Mouse (Mus musculus): Measurements from ENCODE around the gene Lrrc73. TPM values are rescaled to one million over a fixed set of nuclear protein-coding genes. Genes with fewer than 3 reads are reported as not detected.

Lrrc73 gene
- not detected for polyA plus RNA-seq (2014; fragmentation: Illumina TruSeq; extraction: RNeasy Lipid Tissue Mini Kit (QIAGEN cat#74804); ENCODE audit: low replicate concordance)

DNA sequence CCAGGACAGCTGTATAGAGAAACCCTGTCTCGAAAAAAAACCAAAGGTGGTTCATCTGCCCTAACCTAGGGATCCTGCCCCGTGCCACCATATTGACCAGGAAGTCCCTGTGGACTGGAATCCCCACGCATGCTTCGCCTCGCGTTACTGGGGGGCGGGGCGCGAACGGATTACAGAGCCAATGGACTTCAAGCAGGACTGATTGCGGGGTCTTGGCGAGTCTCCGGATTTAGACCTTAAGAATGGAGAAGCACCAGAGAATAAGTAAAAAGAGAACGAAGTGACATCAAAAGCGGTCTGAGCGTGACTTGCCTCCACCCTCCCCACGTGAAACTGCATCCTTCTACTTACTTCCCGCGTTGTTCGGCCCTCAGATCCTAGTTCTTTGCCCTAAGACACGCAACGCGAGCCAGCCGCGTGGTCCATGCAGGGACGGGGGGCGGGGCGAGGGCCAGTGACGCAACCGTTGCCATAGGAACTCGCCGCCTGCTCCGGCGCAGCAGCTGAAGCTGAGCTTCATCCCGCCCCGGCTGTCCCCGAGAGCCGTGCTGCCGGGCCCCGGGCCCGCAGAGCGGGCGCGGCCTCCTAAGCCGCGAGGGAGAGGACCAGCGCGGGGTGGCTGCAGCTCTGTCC is at the start of gene Lrrc73:
Gene Lrrc73, plus strand, starts transcription at position 80 of the 633 bp plus-strand sequence.

DNA sequence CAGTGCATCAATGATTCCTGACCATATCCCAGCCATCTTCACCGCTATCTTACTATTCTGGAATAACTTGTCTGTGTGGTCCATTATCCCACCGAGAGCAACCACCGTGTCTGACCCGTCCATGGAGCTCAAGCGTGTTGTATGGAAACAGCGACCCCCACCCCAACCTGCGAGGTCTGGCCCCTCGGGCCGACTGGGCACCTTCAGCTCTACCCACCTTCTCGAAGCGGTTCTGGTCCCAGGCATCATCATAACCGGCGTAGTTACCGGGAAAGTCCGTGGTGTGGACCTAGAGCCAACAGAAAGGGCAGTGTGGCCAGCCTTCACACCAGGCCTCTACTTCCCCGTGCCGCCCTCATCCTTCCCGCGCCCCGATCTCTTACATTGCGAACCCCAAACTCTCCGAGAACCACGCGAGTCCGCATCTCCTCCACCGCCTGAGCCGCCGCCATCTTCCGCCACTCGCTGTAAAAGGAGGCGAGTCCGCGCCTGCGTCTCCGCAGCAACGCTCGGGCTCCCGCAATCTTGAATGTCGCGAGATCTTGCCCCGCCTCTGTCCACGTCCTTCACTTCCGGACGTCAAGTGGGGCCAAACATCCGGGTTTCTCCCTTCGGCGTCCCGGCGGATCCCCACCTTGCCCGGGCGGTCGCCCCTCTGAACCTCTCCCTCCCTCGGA is 5.7 kb upstream of the Lrrc73 start, which contains the start of the genes Polr1c and Yipf3:
Gene Polr1c, minus strand, starts transcription at position 543 of the 677 bp plus-strand sequence.
Gene Yipf3, plus strand, starts transcription at position 569 of the 677 bp plus-strand sequence.

DNA sequence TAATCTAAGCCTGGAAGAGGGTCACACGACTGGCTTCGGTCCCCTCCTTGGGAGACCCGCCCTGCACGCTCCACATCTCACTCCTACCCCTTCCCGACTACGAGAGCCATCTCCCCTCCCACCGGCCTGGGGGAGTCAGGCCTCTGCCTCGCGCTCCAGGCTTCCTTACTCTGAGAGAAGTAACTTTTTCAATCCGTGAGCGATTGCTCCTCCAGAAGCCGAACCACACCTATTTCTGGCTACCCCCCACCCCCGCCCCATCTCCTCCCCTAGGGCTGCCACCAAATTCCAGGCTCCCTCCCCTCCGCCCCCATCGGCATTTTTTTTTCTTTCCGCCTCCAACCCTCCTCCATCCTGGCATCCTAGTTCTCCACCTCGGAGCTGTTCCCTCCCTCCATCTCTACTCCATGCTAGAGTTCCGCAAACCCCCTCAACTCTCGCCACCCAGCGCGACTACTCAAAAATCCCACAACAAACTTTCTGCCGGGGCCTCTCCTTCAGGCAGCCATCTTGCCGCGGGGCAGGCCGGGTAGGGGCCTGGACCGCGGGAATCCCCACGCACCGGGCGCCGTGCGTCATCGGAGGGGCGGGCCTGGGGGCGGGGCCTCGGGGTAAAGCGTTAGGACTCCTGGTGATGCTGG is 29.3 kb downstream of the Lrrc73 start, which contains the start of gene Tjap1:
Gene Tjap1, minus strand, starts transcription at position 544 of the 641 bp plus-strand sequence.

DNA sequence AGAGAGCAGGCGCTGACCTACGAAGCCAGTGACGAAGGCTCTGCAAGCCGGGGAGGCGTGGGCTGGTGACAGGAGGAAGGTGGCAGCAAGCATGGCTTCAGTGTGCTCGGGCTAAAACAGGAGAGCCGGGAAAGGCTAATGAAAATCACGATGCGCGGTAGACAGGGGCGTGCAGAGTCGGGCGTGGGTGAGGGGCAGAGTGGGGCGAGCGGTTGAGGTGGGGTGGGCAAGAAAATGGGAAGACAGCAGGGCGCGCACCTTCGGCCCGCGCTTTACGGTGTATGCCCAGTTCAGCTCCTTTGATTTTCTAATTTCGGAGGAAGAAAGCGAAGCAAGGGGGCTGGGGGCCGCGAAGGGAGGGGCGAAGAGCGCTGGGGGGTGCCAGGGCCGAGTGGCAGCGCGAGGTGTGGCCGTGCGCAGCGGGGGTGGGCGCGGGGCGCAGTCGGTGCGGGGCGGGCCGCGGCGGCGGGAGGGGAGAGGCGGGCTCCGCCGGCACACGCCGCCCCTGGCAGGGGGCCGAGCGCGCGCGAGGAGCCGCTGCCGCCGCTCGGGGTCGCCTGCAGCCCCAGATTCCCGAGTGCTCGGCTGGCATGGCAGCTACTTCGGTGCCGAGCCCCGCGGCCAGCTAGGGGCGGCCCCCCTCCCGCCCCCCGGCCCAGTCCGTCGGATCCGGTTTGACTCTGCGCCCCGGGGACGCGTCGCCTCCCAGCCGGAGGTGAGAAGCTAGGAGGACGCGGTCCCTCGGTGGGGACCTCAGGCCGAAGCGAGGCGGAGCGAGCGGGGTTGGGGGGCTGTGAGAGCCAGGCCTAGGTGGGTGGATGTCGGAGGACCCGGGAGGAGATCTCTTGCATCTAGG is 44.3 kb downstream of the Lrrc73 start, which contains the start of gene Dlk2:
Gene Dlk2, plus strand, starts transcription at position 58 of the 856 bp plus-strand sequence.

Other genes starting within 250 kb of the Lrrc73 start
- 29.1 TPM for gene Vegfa, start 221.2 kb upstream of the Lrrc73 start, polyA plus RNA-seq (2014; fragmentation: Illumina TruSeq; extraction: RNeasy Lipid Tissue Mini Kit (QIAGEN cat#74804); ENCODE audit: low replicate concordance)
- 5.6 TPM for gene Mrps18a, start 142.5 kb upstream of the Lrrc73 start, polyA plus RNA-seq (2014; fragmentation: Illumina TruSeq; extraction: RNeasy Lipid Tissue Mini Kit (QIAGEN cat#74804); ENCODE audit: low replicate concordance)
- gene Rsph9, start 109.3 kb upstream of the Lrrc73 start, polyA plus RNA-seq (2014; fragmentation: Illumina TruSeq; extraction: RNeasy Lipid Tissue Mini Kit (QIAGEN cat#74804); ENCODE audit: low replicate concordance), result not detected
- gene Mad2l1bp, start 100.0 kb upstream of the Lrrc73 start, polyA plus RNA-seq (2014; fragmentation: Illumina TruSeq; extraction: RNeasy Lipid Tissue Mini Kit (QIAGEN cat#74804); ENCODE audit: low replicate concordance), result 1.0 TPM
- gene Gtpbp2, start 92.5 kb upstream of the Lrrc73 start, polyA plus RNA-seq (2014; fragmentation: Illumina TruSeq; extraction: RNeasy Lipid Tissue Mini Kit (QIAGEN cat#74804); ENCODE audit: low replicate concordance), result 19.8 TPM
- gene Polh, start 50.9 kb upstream of the Lrrc73 start, polyA plus RNA-seq (2014; fragmentation: Illumina TruSeq; extraction: RNeasy Lipid Tissue Mini Kit (QIAGEN cat#74804); ENCODE audit: low replicate concordance), result 2.8 TPM
- 5.9 TPM for gene Xpo5, start 50.7 kb upstream of the Lrrc73 start, polyA plus RNA-seq (2014; fragmentation: Illumina TruSeq; extraction: RNeasy Lipid Tissue Mini Kit (QIAGEN cat#74804); ENCODE audit: low replicate concordance)
- 1.6 TPM for gene Polr1c, start 5.5 kb upstream of the Lrrc73 start, polyA plus RNA-seq (2014; fragmentation: Illumina TruSeq; extraction: RNeasy Lipid Tissue Mini Kit (QIAGEN cat#74804); ENCODE audit: low replicate concordance)
- gene Yipf3, start 5.5 kb upstream of the Lrrc73 start, polyA plus RNA-seq (2014; fragmentation: Illumina TruSeq; extraction: RNeasy Lipid Tissue Mini Kit (QIAGEN cat#74804); ENCODE audit: low replicate concordance), result 0.93 TPM
- gene Tjap1, start 29.5 kb downstream of the Lrrc73 start, polyA plus RNA-seq (2014; fragmentation: Illumina TruSeq; extraction: RNeasy Lipid Tissue Mini Kit (QIAGEN cat#74804); ENCODE audit: low replicate concordance), result 0.33 TPM
- gene Dlk2, start 43.9 kb downstream of the Lrrc73 start, polyA plus RNA-seq (2014; fragmentation: Illumina TruSeq; extraction: RNeasy Lipid Tissue Mini Kit (QIAGEN cat#74804); ENCODE audit: low replicate concordance), result not detected
- gene Abcc10, start 74.8 kb downstream of the Lrrc73 start, polyA plus RNA-seq (2014; fragmentation: Illumina TruSeq; extraction: RNeasy Lipid Tissue Mini Kit (QIAGEN cat#74804); ENCODE audit: low replicate concordance), result 0.67 TPM
- gene Zfp318, start 130.2 kb downstream of the Lrrc73 start, polyA plus RNA-seq (2014; fragmentation: Illumina TruSeq; extraction: RNeasy Lipid Tissue Mini Kit (QIAGEN cat#74804); ENCODE audit: low replicate concordance), result 14.6 TPM
- gene Crip3, start 175.4 kb downstream of the Lrrc73 start, polyA plus RNA-seq (2014; fragmentation: Illumina TruSeq; extraction: RNeasy Lipid Tissue Mini Kit (QIAGEN cat#74804); ENCODE audit: low replicate concordance), result not detected
- not detected for gene Slc22a7, start 184.9 kb downstream of the Lrrc73 start, polyA plus RNA-seq (2014; fragmentation: Illumina TruSeq; extraction: RNeasy Lipid Tissue Mini Kit (QIAGEN cat#74804); ENCODE audit: low replicate concordance)
- gene Ttbk1, start 234.1 kb downstream of the Lrrc73 start, polyA plus RNA-seq (2014; fragmentation: Illumina TruSeq; extraction: RNeasy Lipid Tissue Mini Kit (QIAGEN cat#74804); ENCODE audit: low replicate concordance), result not detected
- 2.1 TPM for gene Dnph1, start 243.2 kb downstream of the Lrrc73 start, polyA plus RNA-seq (2014; fragmentation: Illumina TruSeq; extraction: RNeasy Lipid Tissue Mini Kit (QIAGEN cat#74804); ENCODE audit: low replicate concordance)